Mouse (Mus musculus): ENCODE measurements around the gene Gtf2a2. TPM values are rescaled to one million over a fixed set of nuclear protein-coding genes. Genes with fewer than 3 reads are reported as not detected.

The Gtf2a2 gene
- total RNA-seq, 2 experiments from 2014 or later = 54.9 to 57.0 TPM

- DNase-seq = no peak
Measured at GRCm38 (mm10) chr9:70062012-70062411, 49.7 kb downstream of the Gtf2a2 start.

DNA sequence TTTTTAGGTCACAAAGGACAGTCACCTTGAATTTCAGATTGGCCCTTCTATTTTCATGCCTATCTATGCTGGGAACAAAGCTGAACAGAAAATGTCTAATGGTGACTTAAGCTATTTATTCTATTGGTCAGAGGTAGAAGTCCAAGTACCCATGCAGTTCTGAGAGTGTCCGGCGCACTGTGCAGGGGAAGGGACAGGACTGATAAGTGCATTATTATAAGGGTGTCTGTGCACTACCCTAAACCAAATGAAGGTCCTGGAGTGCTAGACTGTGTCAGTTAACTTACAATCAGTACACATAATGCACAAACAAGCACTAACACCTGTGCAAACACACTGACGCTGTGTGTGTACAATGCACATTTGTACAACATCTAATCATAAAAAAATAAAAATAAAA, 55.1 kb downstream of the Gtf2a2 start:
- no peak for DNase-seq

DNA sequence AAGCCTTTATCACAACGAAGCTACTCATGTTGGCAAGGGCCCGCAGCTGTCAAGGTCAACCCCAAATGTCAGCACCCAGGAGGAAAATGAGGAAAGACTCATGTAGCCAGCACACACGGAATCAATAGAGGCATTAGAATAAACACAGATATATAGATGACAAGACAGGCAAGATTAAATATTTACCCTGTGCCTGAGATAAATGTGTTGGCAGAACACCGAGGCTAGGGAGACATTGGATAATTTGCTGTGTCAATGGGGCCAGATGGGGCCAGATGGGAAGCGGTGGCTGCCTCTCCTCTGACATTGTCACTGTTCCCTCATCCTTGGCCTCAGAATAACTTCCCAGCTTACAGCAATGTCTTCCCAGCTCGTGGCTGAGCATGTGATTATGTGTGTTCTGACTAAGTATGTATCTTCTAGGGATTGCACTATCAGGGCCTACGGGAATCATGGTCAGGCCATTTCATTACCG, 57.6 kb downstream of the Gtf2a2 start:
- no peak for DNase-seq

- DNase-seq = no peak
Measured at GRCm38 (mm10) chr9:70072387-70072786, 60.0 kb downstream of the Gtf2a2 start.

Other genes with a start within 250 kb of the Gtf2a2 start
- 10 to 100 TPM; 41.2 to 43.4 TPM for gene Bnip2, start 23.1 kb upstream of the Gtf2a2 start, total RNA-seq (2021)
- gene Gcnt3, start 25.5 kb downstream of the Gtf2a2 start, total RNA-seq (2021) = not detected
- gene Fam81a, start 130.0 kb downstream of the Gtf2a2 start, total RNA-seq (2021) = 10 to 100 TPM; 91.2 to 97.8 TPM
- gene Myo1e, start 194.8 kb downstream of the Gtf2a2 start, total RNA-seq (2021) = 1 to 10 TPM; 8.0 to 8.1 TPM

All from layer of hippocampus, postnatal 36 days (tissue).